Mouse (Mus musculus): Measurements from ENCODE around the gene Mbd3.
A peak's percentile ranks its signal among the peaks of the same experiment; 100 is the strongest.

DNA sequence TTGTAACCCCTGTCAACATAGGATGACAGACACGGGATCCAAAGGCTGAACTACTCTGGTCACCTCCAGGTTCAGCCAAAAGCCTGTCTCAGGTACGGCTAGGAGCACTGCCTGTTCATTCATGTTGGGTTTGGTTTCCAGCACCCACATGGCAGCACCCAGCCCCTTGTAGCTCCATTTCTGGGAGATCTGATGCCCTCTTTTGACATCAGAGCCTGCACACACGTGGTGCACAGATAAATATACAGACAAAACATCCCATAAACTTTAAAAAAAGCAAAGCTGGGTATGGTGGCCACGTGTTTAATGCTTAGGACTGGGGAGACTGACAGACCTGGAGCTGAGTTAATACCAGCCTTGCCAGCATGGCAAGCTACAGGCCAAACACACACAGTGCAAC lies 8.6 kb upstream of the Mbd3 start:
- TF ChIP-seq CTCF (IDR thresholded peaks at IDR 0.05; ENCODE audit: low read depth, low read length) (no peak), TAL1 (conservative IDR thresholded peaks at IDR 0.05; ENCODE audit: low read depth, low read length) (no peak), GATA1 (IDR thresholded peaks at IDR 0.05; ENCODE audit: borderline replicate concordance, low read length) (no peak), POLR2AphosphoS5 (IDR thresholded peaks at IDR 0.05; ENCODE audit: insufficient replicate concordance, low read depth, low read length) (0 out of 2 replicates have a peak, but pooled peaks have one; percentile 10), GATA2 (IDR thresholded peaks at IDR 0.05; ENCODE audit: borderline replicate concordance, low read depth, low read length) (no peak)
